Mouse (Mus musculus): ENCODE measurements around the gene Sh2d4b. TPM values are rescaled to one million over a fixed set of nuclear protein-coding genes. Genes with fewer than 3 reads are reported as not detected.

Gene Sh2d4b
- total RNA-seq (2023), result 1 to 10 TPM in 1 of 2 experiments, under 1 TPM in 1; 0.99 to 1.6 TPM

DNA sequence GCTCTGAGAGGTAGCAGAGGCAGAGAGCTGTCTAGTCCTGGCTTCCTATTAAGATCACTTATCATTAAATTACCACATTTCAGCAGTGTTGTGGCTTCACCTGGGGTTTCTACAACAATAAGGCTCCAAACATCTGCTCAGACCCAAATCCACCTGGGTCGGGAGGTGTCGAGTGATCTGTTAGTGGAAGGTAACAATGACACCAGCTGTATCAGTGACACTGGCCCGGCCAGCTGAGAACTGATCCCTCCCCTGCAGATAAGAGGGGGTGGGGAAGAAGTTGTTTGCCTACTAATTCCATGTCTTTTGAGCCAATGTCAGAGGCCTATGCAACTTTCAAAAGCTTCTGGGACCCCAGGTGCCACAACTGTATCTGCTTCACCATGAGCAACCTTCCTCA, at the start of gene Sh2d4b:
Sh2d4b (minus strand) TSS at position 71 of the 400 bp plus-strand sequence.

Other genes starting within 250 kb of the Sh2d4b start
- 100 to 1,000 TPM in 1 of 2 experiments, 10 to 100 TPM in 1; 90.2 to 101 TPM for gene Tspan14, start 73.5 kb upstream of the Sh2d4b start, total RNA-seq (2023)
- gene Fam213a, start 120.5 kb upstream of the Sh2d4b start, total RNA-seq (2023), result 1 to 10 TPM; 2.5 to 6.6 TPM
- gene Dydc2, start 175.9 kb upstream of the Sh2d4b start, total RNA-seq (2023), result not detected
- gene Dydc1, start 179.6 kb upstream of the Sh2d4b start, total RNA-seq (2023), result not detected
- gene Mat1a, start 211.8 kb upstream of the Sh2d4b start, total RNA-seq (2023), result not detected
- gene Sftpa1, start 238.5 kb upstream of the Sh2d4b start, total RNA-seq (2023), result not detected